Mouse (Mus musculus) kidney, embryonic 16.5 days (tissue): ENCODE measurements around the gene Filip1l. TPM values are rescaled to one million over a fixed set of nuclear protein-coding genes. Genes with fewer than 3 reads are reported as not detected.

ENCODE experiments used
- ATAC-seq: fragments of 200-750 bp; cut with Nextera tagmentation; 2 replicates; pipeline ENCODE4 v1.8.0; 2017; ENCODE audit warnings: moderate TSS enrichment; ENCODE audit not compliant: low FRiP score, low TSS enrichment
- H3K27ac ChIP-seq: fragments of 300-500 bp; sonication (generic); 2 replicates; pipeline ENCODE4 v1.5.1; 2014; ENCODE audit warnings: low read length
- H3K27me3 ChIP-seq: fragments of 300-500 bp; sonication (generic); 2 replicates; pipeline ENCODE4 v1.6.1; 2014; ENCODE audit warnings: low read length, control low read depth, mixed read lengths; ENCODE audit not compliant: insufficient read depth
- H3K36me3 ChIP-seq: fragments of 300-500 bp; sonication (generic); 2 replicates; pipeline ENCODE4 v1.6.1; 2014; ENCODE audit warnings: low read length, control low read depth, mixed read lengths; ENCODE audit not compliant: insufficient read depth
- H3K4me1 ChIP-seq: fragments of 300-500 bp; sonication (generic); 2 replicates; pipeline ENCODE4 v1.6.1; 2014; ENCODE audit warnings: low read length, control low read depth, mixed read lengths; ENCODE audit not compliant: insufficient read depth
- H3K4me2 ChIP-seq: fragments of 300-500 bp; sonication (generic); replicated peaks from 2 replicates; pipeline ENCODE4 v1.6.1; 2014; ENCODE audit warnings: low read depth, low read length
- H3K4me3 ChIP-seq: fragments of 300-500 bp; sonication (generic); 2 replicates; pipeline ENCODE4 v1.5.1; 2014; ENCODE audit warnings: mild to moderate bottlenecking, low read length
- H3K9ac ChIP-seq: fragments of 300-500 bp; sonication (generic); replicated peaks from 2 replicates; pipeline ENCODE4 v1.6.1; 2014; ENCODE audit warnings: low read length
- H3K9me3 ChIP-seq: fragments of 300-500 bp; sonication (generic); 2 replicates; pipeline ENCODE4 v1.6.1; 2016; ENCODE audit warnings: low read length, control low read depth
- WGBS: fragments of 180-500 bp; shearing (Covaris S2); extraction: QIAGEN DNeasy Blood & Tissue Kit; methylation state at CpG from one replicate; pipeline ENCODE4 v1.1.7; 2014; 5-methylcytosine and 5-hydroxymethylcytosine counted together
- polyA plus RNA-seq: library from polyadenylated mRNA; unstranded; fragments of >200 nt; fragmentation: Nextera tagmentation; extraction: Ambion mirVana; gene quantifications from 2 replicates; pipeline ENCODE4 v1.2.1, GENCODE M21; 2015

Filip1l gene
- polyA plus RNA-seq, 1 experiment from 2014 or later: 27.7 TPM

DNA sequence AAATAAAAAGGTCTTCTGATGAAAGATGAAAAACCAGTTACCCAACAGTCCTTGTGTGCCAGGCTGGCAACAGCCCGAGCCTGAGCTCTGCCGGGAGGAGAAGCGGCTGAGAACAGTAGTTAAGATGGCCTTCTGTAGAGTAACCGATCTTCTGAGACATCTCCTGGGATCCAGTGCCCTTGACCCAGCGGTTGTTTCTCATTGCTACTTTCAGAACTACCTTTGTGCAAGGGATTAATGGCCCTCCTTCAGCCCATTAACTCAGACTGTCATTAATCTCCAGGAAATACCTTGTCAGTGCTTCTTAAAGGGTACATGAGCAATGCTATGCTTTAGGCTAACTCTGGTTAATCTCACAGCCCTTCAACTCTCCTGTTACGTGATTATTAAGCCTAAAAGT is 13.2 kb downstream of the Filip1l start:
- H3K27me3 ChIP-seq: peaks cover 5% of the 10 kb centered on the region; the same call in 1 of the 2 replicates
- no peak overlapping the region for H3K4me3 ChIP-seq
- no peaks in the 10 kb centered on the region for H3K36me3 ChIP-seq
- no peak overlapping the region for H3K9ac ChIP-seq
- H3K4me2 ChIP-seq: 0 out of 2 replicates have a peak overlapping the region, but pooled peaks have one; percentile 12
- ATAC-seq: peak; percentile 68; the same call in 1 of the 2 replicates
- 12% methylated on average over 6 of the region's 6 CpGs for WGBS
- H3K27ac ChIP-seq: peak overlapping the region; percentile 75
- H3K4me1 ChIP-seq: peaks cover 58% of the 10 kb centered on the region
- H3K9me3 ChIP-seq: no peaks in the 10 kb centered on the region

DNA sequence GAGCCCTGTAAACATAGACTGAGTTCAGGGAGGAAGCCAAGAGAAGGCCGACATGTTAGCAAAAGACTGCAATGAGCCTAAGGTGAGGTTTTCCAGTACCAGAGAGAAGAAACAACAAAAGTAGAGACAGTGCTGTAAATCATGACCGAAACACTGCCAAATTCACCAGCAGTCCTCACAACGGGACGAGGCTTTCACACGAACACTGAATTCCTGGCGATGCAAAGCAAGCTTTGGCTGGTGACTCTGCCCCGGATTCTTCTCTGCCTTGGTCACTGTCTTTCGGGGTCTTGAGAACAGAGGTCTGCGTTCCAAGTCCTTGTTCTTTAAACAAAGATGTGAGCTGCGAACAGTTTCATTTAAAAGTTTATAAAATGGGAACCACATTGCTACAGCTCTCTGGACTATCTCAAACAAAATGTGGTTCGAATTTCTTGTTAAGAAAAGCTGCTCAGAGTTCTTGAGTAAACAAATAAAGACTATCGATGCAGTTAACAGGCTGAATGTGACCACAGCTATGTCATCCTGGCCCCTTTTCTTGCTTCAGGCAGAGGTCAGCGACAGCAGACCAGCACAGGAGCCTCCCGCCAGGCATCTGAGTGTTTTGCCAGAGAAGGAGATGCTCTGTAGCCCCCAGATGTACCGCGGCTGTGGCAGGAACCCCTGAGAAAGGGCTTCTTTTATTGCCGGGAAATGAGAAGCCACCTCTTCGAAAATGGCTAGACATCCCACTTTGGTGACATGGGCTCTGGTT is 14.2 kb downstream of the Filip1l start:
- 21% methylated on average over 18 of the region's 18 CpGs for WGBS
- peak; percentile 16; the same call in 1 of the 2 replicates for ATAC-seq
- Histone ChIP-seq H3K9me3 (no peaks in the 10 kb centered on the region), H3K4me2 (peak overlapping the region; percentile 18; the same call in 1 of the 2 replicates), H3K9ac (no peak overlapping the region; the same call in 1 of the 2 replicates), H3K4me1 (peaks cover 58% of the 10 kb centered on the region), H3K27ac (peak overlapping the region; percentile 87), H3K36me3 (no peaks in the 10 kb centered on the region), H3K27me3 (peaks cover 5% of the 10 kb centered on the region; the same call in 1 of the 2 replicates), H3K4me3 (no peak overlapping the region)

DNA sequence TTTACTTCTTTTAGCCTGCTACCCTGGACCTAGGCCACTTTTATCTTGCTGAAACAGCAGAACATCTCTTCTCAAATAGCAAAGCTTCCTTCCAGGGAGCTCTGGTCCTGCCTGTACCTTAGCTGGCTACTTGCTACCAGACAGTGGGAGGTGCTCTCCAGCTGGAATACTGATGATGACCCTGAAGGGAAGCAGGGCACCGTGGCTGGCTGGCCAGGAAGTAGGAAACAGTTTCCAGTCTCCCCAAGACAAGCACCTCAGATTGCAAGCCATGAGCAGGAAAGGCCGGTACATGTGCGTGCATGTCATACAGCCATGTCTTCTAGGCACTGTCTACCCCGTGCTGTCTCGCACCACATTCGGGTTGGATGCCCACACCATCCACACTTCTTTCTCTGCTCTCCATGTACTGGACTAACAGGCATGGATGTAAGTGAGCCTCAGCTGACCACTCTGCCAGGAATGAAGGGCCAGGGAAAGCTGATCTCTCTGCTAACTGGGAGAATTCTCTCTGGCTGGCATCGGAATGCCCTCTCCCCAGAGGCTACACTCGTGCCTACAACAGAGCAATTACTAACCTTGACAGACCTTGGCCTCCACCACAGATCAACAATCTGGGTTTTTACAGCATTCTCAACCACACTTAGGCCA is 17.1 kb downstream of the Filip1l start:
- peaks cover 41% of the 10 kb centered on the region for H3K4me1 ChIP-seq
- no peak overlapping the region for H3K4me2 ChIP-seq
- 56% methylated on average over 8 of the region's 8 CpGs for WGBS
- no peaks in the 10 kb centered on the region for H3K36me3 ChIP-seq
- peak; percentile 25; the same call in 1 of the 2 replicates for ATAC-seq
- no peaks in the 10 kb centered on the region for H3K27me3 ChIP-seq
- no peaks in the 10 kb centered on the region for H3K9me3 ChIP-seq
- H3K9ac ChIP-seq: no peak overlapping the region
- peak overlapping the region; percentile 51; the same call in 1 of the 2 replicates for H3K27ac ChIP-seq
- no peak overlapping the region for H3K4me3 ChIP-seq

DNA sequence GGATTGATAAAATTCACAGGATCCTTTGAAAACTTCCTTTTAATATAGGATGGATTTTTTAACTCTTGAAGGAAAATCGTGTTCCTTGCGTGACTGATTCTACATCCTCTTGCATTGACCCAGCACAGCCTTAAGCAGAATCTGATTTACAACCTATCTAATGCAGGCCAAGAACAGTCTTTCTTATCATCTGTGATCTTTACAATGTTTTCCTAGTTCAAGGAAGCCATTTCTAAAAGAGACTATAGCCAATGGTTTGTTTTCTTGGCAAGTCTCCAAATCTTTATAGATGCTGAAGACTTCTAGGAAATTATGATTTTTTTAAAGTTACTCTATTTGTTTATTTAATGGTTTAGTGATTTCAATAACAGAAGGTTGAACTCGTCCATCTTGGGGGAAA is 19.3 kb downstream of the Filip1l start:
- no peak for ATAC-seq
- no peaks in the 10 kb centered on the region for H3K27me3 ChIP-seq
- H3K36me3 ChIP-seq: no peaks in the 10 kb centered on the region
- no peaks in the 10 kb centered on the region for H3K9me3 ChIP-seq
- peaks cover 23% of the 10 kb centered on the region for H3K4me1 ChIP-seq
- no peak overlapping the region for H3K4me3 ChIP-seq
- 42% methylated on average over 3 of the region's 3 CpGs for WGBS
- H3K4me2 ChIP-seq: no peak overlapping the region
- H3K27ac ChIP-seq: no peak overlapping the region
- H3K9ac ChIP-seq: no peak overlapping the region

DNA sequence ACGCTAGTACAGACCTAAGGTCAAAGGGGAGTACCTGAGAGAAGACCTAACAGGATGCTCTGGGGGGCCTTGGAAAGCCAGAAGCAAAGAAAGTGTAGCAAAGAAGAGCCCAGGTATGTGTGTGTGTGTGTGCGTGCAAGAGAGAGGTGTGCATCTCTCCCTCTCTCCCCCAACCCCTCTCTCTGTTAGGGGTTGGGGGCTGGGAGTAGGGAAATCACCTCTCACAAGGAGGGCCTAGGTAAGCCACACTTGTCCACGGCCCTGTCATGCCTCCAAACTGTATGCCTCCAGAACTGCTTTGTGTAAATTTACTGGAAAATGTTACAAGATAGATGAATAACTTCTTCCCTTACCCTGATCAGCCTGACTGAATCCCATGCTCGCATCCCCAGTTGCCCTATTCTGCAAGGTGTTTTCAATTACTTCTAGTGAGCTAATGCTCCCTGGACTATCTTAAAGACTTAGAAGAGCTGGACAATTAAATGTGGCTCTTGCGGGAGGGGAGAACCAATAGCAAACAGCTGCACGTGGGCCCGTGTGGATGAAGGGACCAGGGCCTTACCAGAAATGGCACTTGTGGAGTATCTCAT is 22.4 kb downstream of the Filip1l start:
- peaks cover under 1% of the 10 kb centered on the region for H3K4me1 ChIP-seq
- H3K9ac ChIP-seq: no peak overlapping the region
- H3K4me3 ChIP-seq: no peak overlapping the region
- no peak overlapping the region for H3K4me2 ChIP-seq
- no peak for ATAC-seq
- no peak overlapping the region for H3K27ac ChIP-seq
- no peaks in the 10 kb centered on the region for H3K27me3 ChIP-seq
- no peaks in the 10 kb centered on the region for H3K9me3 ChIP-seq
- no peaks in the 10 kb centered on the region for H3K36me3 ChIP-seq
- WGBS: 82% methylated on average over 7 of the region's 7 CpGs

DNA sequence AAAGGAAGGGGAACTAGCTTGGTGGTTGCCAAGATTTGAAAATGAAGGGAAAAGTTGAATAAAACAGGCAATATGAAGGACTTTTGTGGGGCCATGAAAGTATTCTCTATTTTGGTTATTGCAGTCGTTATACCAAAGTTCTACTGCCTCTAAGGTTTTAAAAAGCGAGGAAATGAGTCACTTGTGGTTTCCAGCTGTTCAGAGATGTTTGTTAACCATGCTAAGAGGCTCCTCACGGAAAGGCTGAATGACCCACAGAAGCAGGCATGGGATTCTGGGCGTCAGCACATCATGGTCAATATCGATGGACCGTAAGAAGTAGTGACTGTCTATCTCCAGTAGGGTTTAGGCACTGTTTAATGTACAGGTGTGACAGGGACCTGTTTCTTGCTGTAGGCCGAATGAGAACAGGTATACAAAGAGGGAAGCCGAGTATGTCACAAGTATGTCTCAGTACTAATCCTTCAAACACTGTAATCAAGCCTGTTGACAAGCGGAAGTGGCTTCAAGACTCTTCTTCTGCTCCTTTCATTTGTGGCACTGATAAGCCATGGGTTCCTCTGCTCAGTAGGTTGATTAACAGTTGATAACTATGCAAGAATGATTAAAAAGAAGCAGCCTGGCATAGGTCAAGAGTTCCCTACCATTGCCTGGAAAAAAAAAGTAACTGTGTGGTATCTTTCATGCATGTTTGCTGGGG is 25.9 kb downstream of the Filip1l start:
- Histone ChIP-seq H3K27me3 (no peaks in the 10 kb centered on the region), H3K36me3 (no peaks in the 10 kb centered on the region), H3K4me3 (no peak overlapping the region), H3K9me3 (peaks cover 4% of the 10 kb centered on the region; the same call in 1 of the 2 replicates), H3K4me2 (no peak overlapping the region), H3K27ac (no peak overlapping the region), H3K4me1 (no peaks in the 10 kb centered on the region; the same call in 1 of the 2 replicates), H3K9ac (no peak overlapping the region)
- no peak for ATAC-seq
- 87% methylated on average over 9 of the region's 9 CpGs for WGBS

DNA sequence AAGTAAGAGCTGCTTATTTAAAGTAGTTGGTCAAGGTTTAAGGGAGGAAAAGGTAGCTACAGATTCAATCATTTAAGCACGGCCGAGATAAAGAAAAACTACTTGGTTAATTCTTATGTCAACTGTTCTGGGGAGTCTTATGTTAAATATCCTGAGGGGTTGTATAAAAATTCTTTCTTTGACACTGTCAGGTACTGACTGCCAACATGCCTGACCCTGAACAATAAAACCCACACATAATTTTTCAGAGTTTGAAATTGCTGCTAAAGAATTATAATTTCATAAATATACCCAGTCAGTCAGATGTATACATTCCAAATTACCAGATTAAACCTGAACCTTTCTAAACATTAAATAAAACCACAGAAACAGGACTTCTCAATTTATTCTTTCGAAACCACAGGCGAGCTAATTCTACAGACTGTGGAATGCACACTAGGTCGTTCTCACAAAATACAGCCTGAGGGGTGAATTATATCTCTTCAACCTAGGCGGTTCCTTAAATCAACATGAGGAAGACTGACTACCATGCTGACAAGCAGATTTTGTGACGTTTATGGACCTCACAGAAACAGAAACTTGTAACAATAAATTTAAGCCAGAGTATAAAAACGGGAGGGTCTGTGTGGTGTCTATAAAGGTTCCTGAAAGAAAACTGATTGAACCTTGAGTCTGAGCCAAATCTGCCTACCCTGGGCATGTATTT is 30.5 kb downstream of the Filip1l start:
- no peaks in the 10 kb centered on the region for H3K27me3 ChIP-seq
- no peaks in the 10 kb centered on the region for H3K36me3 ChIP-seq
- H3K27ac ChIP-seq: no peak overlapping the region; the same call in 1 of the 2 replicates
- H3K4me1 ChIP-seq: no peaks in the 10 kb centered on the region; the same call in 1 of the 2 replicates
- peaks cover 4% of the 10 kb centered on the region; the same call in 1 of the 2 replicates for H3K9me3 ChIP-seq
- H3K9ac ChIP-seq: no peak overlapping the region
- H3K4me2 ChIP-seq: no peak overlapping the region
- WGBS: 37% methylated on average over 8 of the region's 8 CpGs
- no peak for ATAC-seq
- no peak overlapping the region for H3K4me3 ChIP-seq

DNA sequence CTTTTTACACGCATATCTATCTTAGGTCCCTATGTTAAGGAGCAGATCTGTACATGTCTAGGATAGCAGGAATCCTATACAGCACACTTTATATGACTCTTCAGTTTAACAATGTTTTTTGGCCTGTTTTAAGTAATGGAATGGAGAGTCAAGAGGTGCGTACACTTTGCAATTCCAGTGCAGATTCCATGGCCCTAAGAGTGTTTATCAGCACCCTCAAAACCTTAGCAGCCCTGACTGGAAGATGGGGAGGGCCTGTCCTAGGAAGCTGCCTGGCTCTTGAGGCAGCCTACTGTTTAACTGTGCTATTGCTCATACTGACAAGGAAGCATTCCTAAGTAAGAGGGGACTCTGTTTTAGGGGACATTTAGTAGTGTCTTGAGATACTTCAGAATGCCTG is 31.4 kb downstream of the Filip1l start:
- no peaks in the 10 kb centered on the region for H3K27me3 ChIP-seq
- H3K4me1 ChIP-seq: no peaks in the 10 kb centered on the region; the same call in 1 of the 2 replicates
- no peaks in the 10 kb centered on the region for H3K36me3 ChIP-seq
- H3K4me3 ChIP-seq: no peak overlapping the region
- no peak for ATAC-seq
- H3K9me3 ChIP-seq: peaks cover 4% of the 10 kb centered on the region; the same call in 1 of the 2 replicates
- WGBS: 84% methylated on average over 2 of the region's 2 CpGs
- H3K4me2 ChIP-seq: no peak overlapping the region
- no peak overlapping the region for H3K27ac ChIP-seq
- H3K9ac ChIP-seq: no peak overlapping the region
